Mouse (Mus musculus) G1E (cell line): ENCODE measurements at regions not wholly inside any gene's neighbourhood (a gene's known extent, or its start where the extent isn't known, plus 50 kb on each side); places are given as distances from the start of the nearest gene placed in this dataset.
"Not testable (repeated sequence)": the region's sequence is repeated elsewhere in the genome, so short reads cannot be mapped to it uniquely, and the experiment has no call there.

Experiments used
- ATAC-seq: 2 replicates; pipeline ENCODE4 v1.8.0; 2016; ENCODE audit warnings: mild to moderate bottlenecking; ENCODE audit not compliant: insufficient number of reproducible peaks, poor library complexity, low FRiP score, severe bottlenecking; ENCODE audit errors: extremely low read depth
- DNase-seq: peaks from one replicate; pipeline ENCODE4 v3.0.0; 2012; ENCODE audit warnings: low spot score
- H3K27me3 ChIP-seq: 2 replicates; pipeline ENCODE4 v1.6.1; 2012; ENCODE audit warnings: mild to moderate bottlenecking, low read length, inconsistent platforms; ENCODE audit not compliant: insufficient read depth
- H3K36me3 ChIP-seq: replicated peaks from 2 replicates; pipeline ENCODE3; 2012; ENCODE audit warnings: mild to moderate bottlenecking, inconsistent platforms
- H3K4me1 ChIP-seq: 2 replicates; pipeline ENCODE4 v1.6.1; 2012; ENCODE audit warnings: low read depth, low read length, inconsistent platforms, mixed read lengths; ENCODE audit not compliant: insufficient read depth
- H3K4me3 ChIP-seq: 2 replicates; pipeline ENCODE4 v1.5.1; 2012; ENCODE audit warnings: low read depth, mild to moderate bottlenecking, inconsistent platforms, low read length, moderate library complexity, mixed read lengths
- H3K9me3 ChIP-seq: replicated peaks from 2 replicates; pipeline ENCODE4 v1.6.1; 2012; ENCODE audit warnings: inconsistent platforms
- CTCF ChIP-seq: IDR thresholded peaks from 2 replicates; pipeline ENCODE4 v1.5.1; 2012; ENCODE audit warnings: low read depth, low read length, inconsistent platforms, mixed read lengths
- GATA1 ChIP-seq: IDR thresholded peaks from 2 replicates; pipeline ENCODE4 v1.6.1; 2012; ENCODE audit warnings: borderline replicate concordance, low read length, inconsistent platforms, mixed read lengths
- GATA2 ChIP-seq: IDR thresholded peaks from 2 replicates; pipeline ENCODE4 v1.6.1; 2012; ENCODE audit warnings: low read depth, low read length, inconsistent platforms, borderline replicate concordance
- POLR2AphosphoS5 ChIP-seq: IDR thresholded peaks from 2 replicates; pipeline ENCODE4 v1.6.1; 2012; ENCODE audit warnings: low read depth, low read length, inconsistent platforms; ENCODE audit not compliant: insufficient replicate concordance
- TAL1 ChIP-seq: conservative IDR thresholded peaks from 2 replicates; pipeline ENCODE4 v1.6.1; 2012; ENCODE audit warnings: low read depth, low read length, inconsistent platforms, mixed read lengths

- TF ChIP-seq GATA1 (no peak), CTCF (no peak), POLR2AphosphoS5 (no peak), TAL1 (no peak), GATA2 (no peak)
- Histone ChIP-seq H3K9me3 (peaks cover 67% of the 10 kb centered on the region), H3K36me3 (no peaks in the 10 kb centered on the region), H3K4me3 (no peak overlapping the region), H3K4me1 (no peaks in the 10 kb centered on the region), H3K27me3 (no peaks in the 10 kb centered on the region)
- no peak for DNase-seq
- no peak for ATAC-seq
Measured at GRCm38 (mm10) chr7:137570199-137570598, 132.8 kb downstream of the Glrx3 start.

GRCm38 (mm10) chr7:137575491-137575890 lies 138.1 kb downstream of the Glrx3 start:
- H3K4me1 ChIP-seq, result no peaks in the 10 kb centered on the region
- DNase-seq, result no peak
- H3K9me3 ChIP-seq, result peaks cover 76% of the 10 kb centered on the region
- ATAC-seq, result no peak
- H3K4me3 ChIP-seq, result no peak overlapping the region
- no peak for TF ChIP-seq GATA2
- no peak for TF ChIP-seq CTCF
- TF ChIP-seq TAL1, result no peak
- no peak for TF ChIP-seq GATA1
- TF ChIP-seq POLR2AphosphoS5, result no peak
- no peaks in the 10 kb centered on the region for H3K27me3 ChIP-seq
- no peaks in the 10 kb centered on the region for H3K36me3 ChIP-seq

GRCm38 (mm10) chr7:137576251-137576650 lies 138.8 kb downstream of the Glrx3 start:
- ATAC-seq, result no peak
- Histone ChIP-seq H3K36me3 (no peaks in the 10 kb centered on the region), H3K27me3 (no peaks in the 10 kb centered on the region), H3K9me3 (peaks cover 73% of the 10 kb centered on the region), H3K4me3 (no peak overlapping the region), H3K4me1 (no peaks in the 10 kb centered on the region)
- DNase-seq, result no peak
- no peak for TF ChIP-seq GATA1
- TF ChIP-seq POLR2AphosphoS5, result no peak
- TF ChIP-seq GATA2, result no peak
- no peak for TF ChIP-seq TAL1
- no peak for TF ChIP-seq CTCF

- ATAC-seq (no peak), DNase-seq (no peak)
- H3K36me3 ChIP-seq, result no peaks in the 10 kb centered on the region
- TF ChIP-seq TAL1 (no peak), GATA1 (no peak), POLR2AphosphoS5 (no peak), CTCF (no peak), GATA2 (no peak)
- no peak overlapping the region for H3K4me3 ChIP-seq
- no peaks in the 10 kb centered on the region for H3K27me3 ChIP-seq
- no peaks in the 10 kb centered on the region for H3K4me1 ChIP-seq
- peaks cover 57% of the 10 kb centered on the region for H3K9me3 ChIP-seq
Measured at GRCm38 (mm10) chr7:137583556-137583955, 146.1 kb downstream of the Glrx3 start.

GRCm38 (mm10) chr7:137584916-137585315 lies 147.5 kb downstream of the Glrx3 start:
- not testable (repeated sequence) for H3K4me3 ChIP-seq, H3K4me1 ChIP-seq, DNase-seq, H3K27me3 ChIP-seq, H3K36me3 ChIP-seq, ATAC-seq
- H3K9me3 ChIP-seq, result peaks cover 59% of the 10 kb centered on the region

GRCm38 (mm10) chr7:137593570-137593969 lies 156.2 kb downstream of the Glrx3 start:
- no peaks in the 10 kb centered on the region for H3K36me3 ChIP-seq
- peaks cover 91% of the 10 kb centered on the region for H3K9me3 ChIP-seq
- DNase-seq, result no peak
- no peak overlapping the region for H3K4me3 ChIP-seq
- H3K27me3 ChIP-seq, result no peaks in the 10 kb centered on the region
- no peaks in the 10 kb centered on the region for H3K4me1 ChIP-seq
- no peak for TF ChIP-seq GATA1
- TF ChIP-seq TAL1, result no peak
- no peak for TF ChIP-seq POLR2AphosphoS5
- no peak for TF ChIP-seq CTCF
- no peak for ATAC-seq

GRCm38 (mm10) chr7:137595567-137595966 lies 158.2 kb downstream of the Glrx3 start:
- peaks cover 88% of the 10 kb centered on the region for H3K9me3 ChIP-seq
- no peak for ATAC-seq
- no peaks in the 10 kb centered on the region for H3K27me3 ChIP-seq
- no peaks in the 10 kb centered on the region for H3K36me3 ChIP-seq
- TF ChIP-seq CTCF, result no peak
- no peak for TF ChIP-seq TAL1
- no peak for TF ChIP-seq POLR2AphosphoS5
- TF ChIP-seq GATA1, result no peak
- no peak for TF ChIP-seq GATA2
- no peaks in the 10 kb centered on the region for H3K4me1 ChIP-seq
- H3K4me3 ChIP-seq, result no peak overlapping the region
- DNase-seq, result no peak
